Mouse (Mus musculus): ENCODE results near the gene Lsm2.
"Not testable (repeated sequence)": the region's sequence is repeated elsewhere in the genome, so short reads cannot be mapped to it uniquely, and the experiment has no call there.

The Lsm2 gene

GRCm38 (mm10) chr17:34981690-34982180, at the start of gene Lsm2:
Gene Lsm2, plus strand, starts transcription at chr17:34981862.
- peak; percentile 78 for DNase-seq (ENCODE audit: low read depth, low spot score)

- no peak for DNase-seq (ENCODE audit: low read depth, low spot score)
Measured at GRCm38 (mm10) chr17:34932287-34932686, 49.4 kb upstream of the Lsm2 start.

- no peak for DNase-seq (ENCODE audit: low read depth, low spot score)
Measured at GRCm38 (mm10) chr17:34934031-34934430, 47.6 kb upstream of the Lsm2 start.

- DNase-seq (ENCODE audit: low read depth, low spot score), result no peak
Measured at GRCm38 (mm10) chr17:34934830-34935229, 46.8 kb upstream of the Lsm2 start.

- DNase-seq (ENCODE audit: low read depth, low spot score), result no peak
Measured at GRCm38 (mm10) chr17:34937960-34938505, 43.6 kb upstream of the Lsm2 start.

- no peak for DNase-seq (ENCODE audit: low read depth, low spot score)
Measured at GRCm38 (mm10) chr17:34941344-34942041, 40.2 kb upstream of the Lsm2 start.

GRCm38 (mm10) chr17:34943128-34943815, 38.4 kb upstream of the Lsm2 start:
- no peak for DNase-seq (ENCODE audit: low read depth, low spot score)

- DNase-seq (ENCODE audit: low read depth, low spot score), result no peak
Measured at GRCm38 (mm10) chr17:34944362-34944761, 37.3 kb upstream of the Lsm2 start.

- DNase-seq (ENCODE audit: low read depth, low spot score), result no peak
Measured at GRCm38 (mm10) chr17:34946486-34947140, 35.0 kb upstream of the Lsm2 start.

GRCm38 (mm10) chr17:34947606-34948005, 34.1 kb upstream of the Lsm2 start:
- no peak for DNase-seq (ENCODE audit: low read depth, low spot score)

- DNase-seq (ENCODE audit: low read depth, low spot score), result not testable (repeated sequence)
Measured at GRCm38 (mm10) chr17:34948721-34949552, 32.7 kb upstream of the Lsm2 start.

- no peak for DNase-seq (ENCODE audit: low read depth, low spot score)
Measured at GRCm38 (mm10) chr17:34949553-34949969, 32.1 kb upstream of the Lsm2 start.

GRCm38 (mm10) chr17:34950514-34951455, 30.9 kb upstream of the Lsm2 start:
- DNase-seq (ENCODE audit: low read depth, low spot score), result no peak

- no peak for DNase-seq (ENCODE audit: low read depth, low spot score)
Measured at GRCm38 (mm10) chr17:34951636-34952377, 29.9 kb upstream of the Lsm2 start.

- DNase-seq (ENCODE audit: low read depth, low spot score), result peak; percentile 69
Measured at GRCm38 (mm10) chr17:34952378-34953040, 29.2 kb upstream of the Lsm2 start.

- no peak for DNase-seq (ENCODE audit: low read depth, low spot score)
Measured at GRCm38 (mm10) chr17:34953258-34953657, 28.4 kb upstream of the Lsm2 start.

- no peak for DNase-seq (ENCODE audit: low read depth, low spot score)
Measured at GRCm38 (mm10) chr17:34953904-34954303, 27.8 kb upstream of the Lsm2 start.

GRCm38 (mm10) chr17:34954831-34955230, 26.8 kb upstream of the Lsm2 start:
- DNase-seq (ENCODE audit: low read depth, low spot score), result no peak

GRCm38 (mm10) chr17:34955884-34956283, 25.8 kb upstream of the Lsm2 start:
- no peak for DNase-seq (ENCODE audit: low read depth, low spot score)

Data from c-Kit-negative CD71-positive TER-119-positive erythroid progenitor cells, embryonic 14.5 days (primary cell).